Mouse (Mus musculus): ENCODE results near the gene Trnau1ap. TPM values are rescaled to one million over a fixed set of nuclear protein-coding genes. Genes with fewer than 3 reads are reported as not detected.

Gene Trnau1ap
- total and polyA plus RNA-seq, 3 experiments = 60.7 to 80.5 (median 71.5) TPM

- Histone ChIP-seq H3K79me2 (replicated peaks; ENCODE audit: control insufficient read depth, extremely low read depth, insufficient read depth, poor library complexity, severe bottlenecking) (peaks cover 16% of the 10 kb centered on the region), H3K27me3 (replicated peaks) (no peaks in the 10 kb centered on the region), H3K27ac (ENCODE audit: insufficient read depth, low read depth) (no peak overlapping the region), H3K9ac (ENCODE audit: insufficient read depth, low read depth) (no peak overlapping the region), H3K4me3 (replicated peaks in 1 of 3; ENCODE audit: low read depth in 2 of 3, low read length in 2 of 3, poor library complexity in 1 of 3) (no peak overlapping the region), H3K36me3 (replicated peaks in 1 of 2; ENCODE audit: control insufficient read depth in 1 of 2, insufficient read depth in 1 of 2, low read length in 1 of 2) (peaks cover 39 to 62% of the 10 kb centered on the region in 2 experiments), H3K4me2 (ENCODE audit: insufficient read depth, low read depth, poor library complexity, severe bottlenecking) (no peak overlapping the region), H3K4me1 (ENCODE audit: control insufficient read depth in 1 of 2, insufficient read depth in 2 of 2) (peaks cover 0 to 8% of the 10 kb centered on the region in 2 experiments; a peak in 1 of 4 replicates), H3K9me3 (replicated peaks; ENCODE audit: low read length) (no peaks in the 10 kb centered on the region)
- dilution Hi-C loops (cut with MboI; ENCODE audit: extremely low pct_ligation_motif_present, extremely low pct_unique_long_range_greater_than_20kb, low sequenced_read_pairs) (no loop called here), in situ Hi-C loops (cut with MboI; ENCODE audit: low pct_ligation_motif_present, low pct_unique_long_range_greater_than_20kb, low sequenced_read_pairs) (loop anchor here (25.0 kb wide), 1 partner anchor 200 kb away; the partner anchor contains the start of gene Sesn2)
- TF ChIP-seq CHD2 (IDR thresholded peaks at IDR 0.05; ENCODE audit: low read length) = peak; percentile 91
- TF ChIP-seq MXI1 (IDR thresholded peaks at IDR 0.05; ENCODE audit: low read depth, low read length) = no peak
- TF ChIP-seq SMC3 (IDR thresholded peaks at IDR 0.05; ENCODE audit: low read depth, low read length) = peak; percentile 16; the same call in 1 of the 2 replicates
- TF ChIP-seq POLR2AphosphoS2 (IDR thresholded peaks at IDR 0.05; ENCODE audit: low read depth, low read length) = peak; percentile 100
- peak; percentile 77 for TF ChIP-seq POLR2A (IDR thresholded peaks at IDR 0.05; ENCODE audit: low read depth, low read length)
- no peak for TF ChIP-seq NELFE (IDR thresholded peaks at IDR 0.05; ENCODE audit: low read depth, low read length)
- TF ChIP-seq ZMIZ1 (IDR thresholded peaks at IDR 0.05; ENCODE audit: low read depth, low read length) = peak; percentile 92; the same call in 1 of the 2 replicates
- TF ChIP-seq E2F4 (IDR thresholded peaks at IDR 0.05; ENCODE audit: insufficient replicate concordance, low read depth, low read length) = 0 out of 2 replicates have a peak, but pooled peaks have one; percentile 36
- no peak for DNase-seq (ENCODE audit: extremely low read depth)
These were observed 17.5 kb downstream of the Trnau1ap start for GRCm38 (mm10) chr4:132311801-132312200.

GRCm38 (mm10) chr4:132311209-132311608, 18.1 kb downstream of the Trnau1ap start:
- Histone ChIP-seq H3K4me3 (replicated peaks in 1 of 3; ENCODE audit: low read depth in 2 of 3, low read length in 2 of 3, poor library complexity in 1 of 3) (no peak overlapping the region), H3K9ac (ENCODE audit: insufficient read depth, low read depth) (no peak overlapping the region), H3K4me1 (ENCODE audit: control insufficient read depth in 1 of 2, insufficient read depth in 2 of 2) (peaks cover 0 to 8% of the 10 kb centered on the region in 2 experiments; a peak in 1 of 4 replicates), H3K79me2 (replicated peaks; ENCODE audit: control insufficient read depth, extremely low read depth, insufficient read depth, poor library complexity, severe bottlenecking) (peaks cover 16% of the 10 kb centered on the region), H3K9me3 (replicated peaks; ENCODE audit: low read length) (no peaks in the 10 kb centered on the region), H3K36me3 (replicated peaks in 1 of 2; ENCODE audit: control insufficient read depth in 1 of 2, insufficient read depth in 1 of 2, low read length in 1 of 2) (peaks cover 33 to 56% of the 10 kb centered on the region in 2 experiments), H3K4me2 (ENCODE audit: insufficient read depth, low read depth, poor library complexity, severe bottlenecking) (no peak overlapping the region), H3K27ac (ENCODE audit: insufficient read depth, low read depth) (no peak overlapping the region), H3K27me3 (replicated peaks) (no peaks in the 10 kb centered on the region)
- no peak for DNase-seq (ENCODE audit: extremely low read depth)
- in situ Hi-C loops (cut with MboI; ENCODE audit: low pct_ligation_motif_present, low pct_unique_long_range_greater_than_20kb, low sequenced_read_pairs) = loop anchor here (25.0 kb wide), 1 partner anchor 201 kb away; the partner anchor contains the start of gene Sesn2
- TF ChIP-seq ZNF384 (IDR thresholded peaks at IDR 0.05; ENCODE audit: low read depth, low read length) (peak; percentile 61; the same call in 1 of the 2 replicates), MXI1 (IDR thresholded peaks at IDR 0.05; ENCODE audit: low read depth, low read length) (0 out of 2 replicates have a peak, but pooled peaks have one; percentile 13), BHLHE40 (IDR thresholded peaks at IDR 0.05; ENCODE audit: low read depth, low read length) (no peak), POLR2A (IDR thresholded peaks at IDR 0.05; ENCODE audit: low read depth, low read length) (peak; percentile 33; the same call in 1 of the 2 replicates), USF2 (conservative IDR thresholded peaks at IDR 0.05; ENCODE audit: low read depth, low read length) (no peak; the same call in 1 of the 2 replicates)
- dilution Hi-C loops (cut with MboI; ENCODE audit: extremely low pct_ligation_motif_present, extremely low pct_unique_long_range_greater_than_20kb, low sequenced_read_pairs) = no loop called here

- Histone ChIP-seq H3K4me2 (ENCODE audit: insufficient read depth, low read depth, poor library complexity, severe bottlenecking) (peak overlapping the region; percentile 71), H3K4me3 (replicated peaks in 1 of 3; ENCODE audit: low read depth in 2 of 3, low read length in 2 of 3, poor library complexity in 1 of 3) (peak overlapping the region; percentile 91 to 97 (median 94)), H3K36me3 (replicated peaks in 1 of 2; ENCODE audit: control insufficient read depth in 1 of 2, insufficient read depth in 1 of 2, low read length in 1 of 2) (peaks cover 32 to 48% of the 10 kb centered on the region in 2 experiments), H3K9me3 (replicated peaks; ENCODE audit: low read length) (no peaks in the 10 kb centered on the region), H3K4me1 (ENCODE audit: control insufficient read depth in 1 of 2, insufficient read depth in 2 of 2) (peaks cover 0 to 8% of the 10 kb centered on the region in 2 experiments; a peak in 1 of 4 replicates), H3K27me3 (replicated peaks) (no peaks in the 10 kb centered on the region), H3K9ac (ENCODE audit: insufficient read depth, low read depth) (peak overlapping the region; percentile 98), H3K79me2 (replicated peaks; ENCODE audit: control insufficient read depth, extremely low read depth, insufficient read depth, poor library complexity, severe bottlenecking) (peaks cover 16% of the 10 kb centered on the region), H3K27ac (ENCODE audit: insufficient read depth, low read depth) (peak overlapping the region; percentile 45; the same call in 1 of the 2 replicates)
- in situ Hi-C loops (cut with MboI; ENCODE audit: low pct_ligation_motif_present, low pct_unique_long_range_greater_than_20kb, low sequenced_read_pairs) (loop anchor here (25.0 kb wide), 1 partner anchor 202 kb away; the partner anchor contains the start of gene Sesn2), dilution Hi-C loops (cut with MboI; ENCODE audit: extremely low pct_ligation_motif_present, extremely low pct_unique_long_range_greater_than_20kb, low sequenced_read_pairs) (no loop called here)
- DNase-seq (ENCODE audit: extremely low read depth) = peak; percentile 82
- TF ChIP-seq TBP (conservative IDR thresholded peaks at IDR 0.05; ENCODE audit: low read depth, low read length) = 0 out of 2 replicates have a peak, but pooled peaks have one; percentile 34
- no peak for TF ChIP-seq IRF4 (IDR thresholded peaks at IDR 0.05; ENCODE audit: low read depth, low read length)
- TF ChIP-seq NRF1 (IDR thresholded peaks at IDR 0.05; ENCODE audit: low read depth, low read length) = no peak
- peak; percentile 87 for TF ChIP-seq POLR2AphosphoS2 (IDR thresholded peaks at IDR 0.05; ENCODE audit: low read depth, low read length)
- 0 out of 2 replicates have a peak, but pooled peaks have one; percentile 10 for TF ChIP-seq ZNF384 (IDR thresholded peaks at IDR 0.05; ENCODE audit: low read depth, low read length)
- peak; percentile 54; the same call in 1 of the 2 replicates for TF ChIP-seq MXI1 (IDR thresholded peaks at IDR 0.05; ENCODE audit: low read depth, low read length)
- TF ChIP-seq USF1 (IDR thresholded peaks at IDR 0.05; ENCODE audit: low read depth, low read length) = no peak
- TF ChIP-seq MYC (IDR thresholded peaks at IDR 0.05; ENCODE audit: low read depth, low read length) = peak; percentile 58
- 0 out of 2 replicates have a peak, but pooled peaks have one; percentile 27 for TF ChIP-seq KAT2A (IDR thresholded peaks at IDR 0.05; ENCODE audit: insufficient replicate concordance, low read length)
- no peak for TF ChIP-seq MEF2A (IDR thresholded peaks at IDR 0.05; ENCODE audit: borderline replicate concordance, low read depth, low read length)
- peak; percentile 72 for TF ChIP-seq SIN3A (IDR thresholded peaks at IDR 0.05; ENCODE audit: low read length)
- no peak for TF ChIP-seq SMC3 (IDR thresholded peaks at IDR 0.05; ENCODE audit: low read depth, low read length)
- TF ChIP-seq POLR2A (IDR thresholded peaks at IDR 0.05; ENCODE audit: low read depth, low read length) = peak; percentile 38
- no peak for TF ChIP-seq EP300 (IDR thresholded peaks at IDR 0.05; ENCODE audit: low read length)
- TF ChIP-seq E2F4 (IDR thresholded peaks at IDR 0.05; ENCODE audit: insufficient replicate concordance, low read depth, low read length) = no peak
- TF ChIP-seq BHLHE40 (IDR thresholded peaks at IDR 0.05; ENCODE audit: low read depth, low read length) = no peak
- TF ChIP-seq ZMIZ1 (IDR thresholded peaks at IDR 0.05; ENCODE audit: low read depth, low read length) = peak; percentile 45; the same call in 1 of the 2 replicates
- TF ChIP-seq CHD2 (IDR thresholded peaks at IDR 0.05; ENCODE audit: low read length) = peak; percentile 24; the same call in 1 of the 2 replicates
These were observed 19.4 kb downstream of the Trnau1ap start for GRCm38 (mm10) chr4:132309849-132310472.
